Mouse (Mus musculus) bone marrow, adult 2 months (tissue): ENCODE data around the gene Olfr557. TPM values are rescaled to one million over a fixed set of nuclear protein-coding genes. Genes with fewer than 3 reads are reported as not detected.

Experiments used
- H3K27ac ChIP-seq: fragments of 200-500 bp; 2 replicates; pipeline ENCODE4 v1.5.1; 2012; ENCODE audit warnings: low read depth, mild to moderate bottlenecking, control low read depth, inconsistent platforms, low read length; ENCODE audit not compliant: control insufficient read depth, poor library complexity, insufficient read depth
- H3K4me1 ChIP-seq: fragments of 200-500 bp; 2 replicates; pipeline ENCODE4 v1.6.1; 2011; ENCODE audit warnings: low read length; ENCODE audit not compliant: control insufficient read depth, insufficient read depth
- H3K4me3 ChIP-seq: fragments of 200-500 bp; replicated peaks from 2 replicates; pipeline ENCODE3; 2011; ENCODE audit warnings: mild to moderate bottlenecking, low read depth, low read length, control low read depth; ENCODE audit not compliant: control insufficient read depth
- CTCF ChIP-seq: fragments of 200-500 bp; IDR thresholded peaks from 2 replicates; pipeline ENCODE4 v1.5.1; 2011; ENCODE audit warnings: low read length, control low read depth; ENCODE audit not compliant: control insufficient read depth, insufficient read depth
- POLR2A ChIP-seq: fragments of 200-500 bp; IDR thresholded peaks from 2 replicates; pipeline ENCODE4 v1.6.1; 2011; ENCODE audit warnings: low read depth, mild to moderate bottlenecking, control low read depth, low read length, borderline replicate concordance; ENCODE audit not compliant: control insufficient read depth
- WGBS: fragments of 180-500 bp; shearing (Covaris S2); methylation state at CpG from one replicate; pipeline ENCODE4 v1.1.7; 2018; 5-methylcytosine and 5-hydroxymethylcytosine counted together
- polyA plus RNA-seq: library from polyadenylated mRNA; stranded (reverse); fragments of >200 nt; gene quantifications from 2 replicates; pipeline ENCODE4 v1.2.4, GENCODE M21; 2011; ENCODE audit warnings: low replicate concordance; ENCODE audit not compliant: missing spikeins, insufficient read depth, insufficient read length

Olfr557 gene
- polyA plus RNA-seq, 1 experiment, result not detected

- Histone ChIP-seq H3K4me1 (no peaks in the 10 kb centered on the region), H3K4me3 (no peak within 1 kb of the TSS), H3K27ac (no peak within 1 kb of the TSS)
- no peak for TF ChIP-seq CTCF
- TF ChIP-seq POLR2A, result no peak
These were observed 6.2 kb downstream of the Olfr557 start, which contains the start of gene Olfr558 for GRCm38 (mm10) chr7:102701915-102702314. TSS of gene Olfr558 (plus strand) at chr7:102702215.

- TF ChIP-seq POLR2A (no peak), CTCF (no peak)
- H3K4me3 ChIP-seq, result no peak within 1 kb of the TSS
- H3K27ac ChIP-seq, result no peak within 1 kb of the TSS
- WGBS, result 36% methylated on average over 1 of the region's 1 CpGs
- no peaks in the 10 kb centered on the region; the same call in 1 of the 2 replicates for H3K4me1 ChIP-seq
These were observed 23.3 kb downstream of the Olfr557 start, which contains the start of gene Olfr33 for GRCm38 (mm10) chr7:102718970-102719369. TSS of gene Olfr33 (minus strand) at chr7:102719070.

- H3K4me1 ChIP-seq, result no peaks in the 10 kb centered on the region
- no peak within 1 kb of the TSS for H3K27ac ChIP-seq
- TF ChIP-seq CTCF, result no peak
- no peak for TF ChIP-seq POLR2A
- no peak within 1 kb of the TSS for H3K4me3 ChIP-seq
These were observed 31.7 kb downstream of the Olfr557 start, which contains the start of gene Olfr559 for GRCm38 (mm10) chr7:102727391-102727790. TSS of gene Olfr559 (minus strand) at chr7:102727491.

GRCm38 (mm10) chr7:102733793-102734192 is 38.1 kb downstream of the Olfr557 start:
- H3K27ac ChIP-seq, result no peak overlapping the region
- H3K4me3 ChIP-seq, result no peak overlapping the region
- TF ChIP-seq POLR2A, result no peak
- no peak for TF ChIP-seq CTCF
- H3K4me1 ChIP-seq, result no peaks in the 10 kb centered on the region
- WGBS, result 52% methylated on average over 1 of the region's 1 CpGs

GRCm38 (mm10) chr7:102737705-102738104 is 42.0 kb downstream of the Olfr557 start:
- 56% methylated on average over 2 of the region's 2 CpGs for WGBS
- H3K27ac ChIP-seq, result no peak overlapping the region
- H3K4me3 ChIP-seq, result no peak overlapping the region
- TF ChIP-seq CTCF, result no peak
- TF ChIP-seq POLR2A, result no peak
- H3K4me1 ChIP-seq, result no peaks in the 10 kb centered on the region

Other genes with a start within 250 kb of the Olfr557 start
- gene Olfr543, start 214.2 kb upstream of the Olfr557 start, polyA plus RNA-seq, result not detected in 2 replicates
- not detected in 2 replicates for gene Olfr544, start 207.6 kb upstream of the Olfr557 start, polyA plus RNA-seq
- gene Olfr545, start 196.3 kb upstream of the Olfr557 start, polyA plus RNA-seq, result not detected in 2 replicates
- not detected in 2 replicates for gene Olfr547, start 161.2 kb upstream of the Olfr557 start, polyA plus RNA-seq
- not detected in 2 replicates for gene Olfr548-ps1, start 155.0 kb upstream of the Olfr557 start, polyA plus RNA-seq
- not detected in 2 replicates for gene Olfr549, start 146.0 kb upstream of the Olfr557 start, polyA plus RNA-seq
- gene Trim21, start 130.4 kb upstream of the Olfr557 start, polyA plus RNA-seq, result 9.0 and 11.8 TPM in 2 replicates
- gene Olfr550, start 124.5 kb upstream of the Olfr557 start, polyA plus RNA-seq, result not detected in 2 replicates
- gene Olfr551, start 104.0 kb upstream of the Olfr557 start, polyA plus RNA-seq, result not detected in 2 replicates
- gene Olfr552, start 98.1 kb upstream of the Olfr557 start, polyA plus RNA-seq, result not detected in 2 replicates
- gene Olfr553, start 77.7 kb upstream of the Olfr557 start, polyA plus RNA-seq, result not detected in 2 replicates
- 0.90 TPM in 1 of 2 replicates, not detected in the other for gene Olfr554, start 57.5 kb upstream of the Olfr557 start, polyA plus RNA-seq
- gene Olfr555, start 37.1 kb upstream of the Olfr557 start, polyA plus RNA-seq, result not detected in 2 replicates
- gene Olfr556, start 31.0 kb upstream of the Olfr557 start, polyA plus RNA-seq, result not detected in 2 replicates
- 2.1 and 3.7 TPM in 2 replicates for gene Trim68, start 8.6 kb upstream of the Olfr557 start, polyA plus RNA-seq
- gene Olfr558, start 6.3 kb downstream of the Olfr557 start, polyA plus RNA-seq, result not detected in 2 replicates
- not detected in 2 replicates for gene Olfr33, start 23.2 kb downstream of the Olfr557 start, polyA plus RNA-seq
- not detected in 2 replicates for gene Olfr559, start 31.6 kb downstream of the Olfr557 start, polyA plus RNA-seq
- not detected in 2 replicates for gene Olfr560, start 63.5 kb downstream of the Olfr557 start, polyA plus RNA-seq
- gene Olfr78, start 63.6 kb downstream of the Olfr557 start, polyA plus RNA-seq, result 0.29 TPM in 1 of 2 replicates, not detected in the other
- gene Olfr561, start 75.3 kb downstream of the Olfr557 start, polyA plus RNA-seq, result not detected in 2 replicates
- not detected in 2 replicates for gene Olfr564, start 107.6 kb downstream of the Olfr557 start, polyA plus RNA-seq
- gene Olfr566, start 162.9 kb downstream of the Olfr557 start, polyA plus RNA-seq, result not detected in 2 replicates
- not detected in 2 replicates for gene Olfr568, start 181.2 kb downstream of the Olfr557 start, polyA plus RNA-seq
- gene Olfr569, start 195.0 kb downstream of the Olfr557 start, polyA plus RNA-seq, result not detected in 2 replicates
- not detected in 2 replicates for gene Olfr570, start 198.7 kb downstream of the Olfr557 start, polyA plus RNA-seq
- 0.90 and 1.1 TPM in 2 replicates for gene Olfr571, start 221.6 kb downstream of the Olfr557 start, polyA plus RNA-seq
- not detected in 2 replicates for gene Olfr572, start 228.5 kb downstream of the Olfr557 start, polyA plus RNA-seq
- not detected in 2 replicates for gene Olfr573-ps1, start 246.7 kb downstream of the Olfr557 start, polyA plus RNA-seq